Mouse (Mus musculus) ES-Bruce4 (cell line): ENCODE data around the gene Zkscan3. TPM values are rescaled to one million over a fixed set of nuclear protein-coding genes. Genes with fewer than 3 reads are reported as not detected.

Source experiments
- H3K27ac ChIP-seq: 2 replicates; pipeline ENCODE4 v1.5.1; 2012; ENCODE audit warnings: low read length, inconsistent platforms; ENCODE audit not compliant: insufficient read depth
- H3K27me3 ChIP-seq: 2 replicates; pipeline ENCODE4 v1.6.1; 2012; ENCODE audit warnings: mild to moderate bottlenecking, low read length, inconsistent platforms; ENCODE audit not compliant: control insufficient read depth, poor library complexity, insufficient read depth, severe bottlenecking
- H3K36me3 ChIP-seq: 2 replicates; pipeline ENCODE4 v1.6.1; 2012; ENCODE audit warnings: inconsistent platforms, mild to moderate bottlenecking, low read length, moderate library complexity; ENCODE audit not compliant: control insufficient read depth, poor library complexity, insufficient read depth, severe bottlenecking
- H3K4me1 ChIP-seq: one replicate; pipeline ENCODE4 v1.8.1; 2011; ENCODE audit warnings: low read length; ENCODE audit not compliant: control insufficient read depth, insufficient read depth
- H3K4me3 ChIP-seq: 2 replicates; pipeline ENCODE4 v1.5.1; 2011; ENCODE audit warnings: low read depth, mild to moderate bottlenecking, low read length
- H3K9ac ChIP-seq: 2 replicates; pipeline ENCODE4 v1.6.1; 2012; ENCODE audit warnings: low read depth, mild to moderate bottlenecking, inconsistent platforms; ENCODE audit not compliant: poor library complexity, severe bottlenecking
- H3K9me3 ChIP-seq: replicated peaks from 2 replicates; pipeline ENCODE4 v1.6.1; 2012; ENCODE audit warnings: mild to moderate bottlenecking, low read length, inconsistent platforms; ENCODE audit not compliant: control insufficient read depth, poor library complexity, insufficient read depth, severe bottlenecking
- CTCF ChIP-seq: IDR thresholded peaks from one replicate; pipeline ENCODE4 v1.8.1; 2011; ENCODE audit warnings: low read depth, low read length
- EP300 ChIP-seq: IDR thresholded peaks from 2 replicates; pipeline ENCODE4 v1.6.1; 2011; ENCODE audit warnings: low read depth, low read length; ENCODE audit not compliant: insufficient read depth
- POLR2A ChIP-seq: IDR thresholded peaks from one replicate; pipeline ENCODE4 v1.8.1; 2011; ENCODE audit warnings: low read length; ENCODE audit not compliant: insufficient read depth
- polyA plus RNA-seq: library from polyadenylated mRNA; stranded (reverse); fragments of >200 nt; gene quantifications from 2 replicates; pipeline ENCODE4 v1.2.4, GENCODE M21; 2011; ENCODE audit warnings: low read depth; ENCODE audit not compliant: missing spikeins, insufficient read depth, insufficient read length

The Zkscan3 gene
- 38.5 and 40.1 TPM in 2 replicates for polyA plus RNA-seq

GRCm38 (mm10) chr13:21402287-21402846 is at the start of gene Zkscan3:
TSS of gene Zkscan3 (minus strand) at chr13:21402755.
- Histone ChIP-seq H3K4me1 (no peaks in the 10 kb centered on the region), H3K9me3 (no peaks in the 10 kb centered on the region), H3K36me3 (peaks cover 5% of the 10 kb centered on the region; the same call in 1 of the 2 replicates), H3K27ac (no peak within 1 kb of the TSS), H3K4me3 (peak within 1 kb of the TSS; percentile 100), H3K9ac (peak within 1 kb of the TSS; percentile 88), H3K27me3 (no peaks in the 10 kb centered on the region)
- TF ChIP-seq POLR2A (peak; percentile 20), CTCF (no peak), EP300 (no peak)

DNA sequence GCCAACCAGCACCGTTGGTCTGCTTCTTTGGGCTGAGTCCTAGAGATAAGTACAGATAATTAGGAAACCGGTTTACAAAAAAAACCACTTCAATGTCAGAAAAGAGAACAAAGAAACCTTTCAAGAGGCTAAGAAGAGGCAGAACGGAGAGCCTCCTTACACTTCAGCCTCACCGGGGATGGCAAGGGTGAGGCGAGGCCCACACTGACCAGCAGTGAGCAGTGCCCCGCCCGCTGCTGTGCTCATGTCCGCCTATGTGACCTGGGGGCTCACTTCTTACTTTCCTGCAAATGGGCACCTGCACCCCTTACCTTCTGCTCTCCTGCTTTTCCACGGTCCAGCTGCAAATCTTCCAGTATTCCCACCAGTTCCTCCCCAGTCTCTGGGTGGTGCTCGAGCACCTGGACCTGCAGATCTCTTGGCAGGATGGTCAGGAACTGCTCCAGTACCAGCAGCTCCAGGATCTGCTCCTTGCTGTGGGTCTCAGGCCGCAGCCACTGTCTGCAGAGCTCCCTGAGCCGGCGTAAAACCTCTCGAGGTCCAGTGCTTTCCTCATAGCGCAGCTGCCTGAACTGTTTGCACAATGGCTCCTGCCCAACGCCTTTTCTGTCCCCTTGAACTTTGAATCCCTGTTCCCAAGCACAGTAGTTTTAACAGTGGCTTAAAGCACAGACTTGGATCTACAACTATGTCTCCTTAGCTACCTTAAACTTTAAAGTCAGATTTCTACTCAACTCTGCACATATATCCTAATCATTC is 45.5 kb upstream of the Zkscan3 start:
- H3K27ac ChIP-seq: no peak overlapping the region
- no peak overlapping the region for H3K9ac ChIP-seq
- no peaks in the 10 kb centered on the region for H3K27me3 ChIP-seq
- no peak for TF ChIP-seq CTCF
- no peak for TF ChIP-seq EP300
- no peak for TF ChIP-seq POLR2A
- no peak overlapping the region for H3K4me3 ChIP-seq
- no peaks in the 10 kb centered on the region for H3K4me1 ChIP-seq
- peaks cover 41% of the 10 kb centered on the region for H3K36me3 ChIP-seq
- no peaks in the 10 kb centered on the region for H3K9me3 ChIP-seq

- no peaks in the 10 kb centered on the region for H3K4me1 ChIP-seq
- no peak overlapping the region for H3K4me3 ChIP-seq
- H3K27ac ChIP-seq: no peak overlapping the region
- no peak for TF ChIP-seq POLR2A
- no peak for TF ChIP-seq CTCF
- no peak for TF ChIP-seq EP300
- no peaks in the 10 kb centered on the region for H3K9me3 ChIP-seq
- H3K9ac ChIP-seq: no peak overlapping the region
- H3K36me3 ChIP-seq: peaks cover 41% of the 10 kb centered on the region
- H3K27me3 ChIP-seq: no peaks in the 10 kb centered on the region
Observed at GRCm38 (mm10) chr13:21446796-21447195, 44.2 kb upstream of the Zkscan3 start.

- TF ChIP-seq POLR2A (no peak), CTCF (no peak), EP300 (no peak)
Observed at GRCm38 (mm10) chr13:21441207-21441572, 38.6 kb upstream of the Zkscan3 start.

GRCm38 (mm10) chr13:21440503-21441206 is 38.1 kb upstream of the Zkscan3 start, which contains the start of gene Pgbd1:
TSS of gene Pgbd1 (minus strand) at chr13:21441058.
- H3K36me3 ChIP-seq: peaks cover 17% of the 10 kb centered on the region
- TF ChIP-seq EP300 (no peak), CTCF (peak; percentile 12), POLR2A (no peak)
- no peaks in the 10 kb centered on the region for H3K9me3 ChIP-seq
- H3K4me1 ChIP-seq: no peaks in the 10 kb centered on the region
- peak within 1 kb of the TSS; percentile 54 for H3K9ac ChIP-seq
- H3K4me3 ChIP-seq: peak within 1 kb of the TSS; percentile 77
- H3K27ac ChIP-seq: no peak within 1 kb of the TSS
- no peaks in the 10 kb centered on the region for H3K27me3 ChIP-seq

More at GRCm38 (mm10) chr13:21441207-21441572, 38.6 kb upstream of the Zkscan3 start:
- Histone ChIP-seq H3K9me3 (no peaks in the 10 kb centered on the region), H3K4me1 (no peaks in the 10 kb centered on the region), H3K4me3 (peak overlapping the region; percentile 77), H3K36me3 (peaks cover 22% of the 10 kb centered on the region), H3K27me3 (no peaks in the 10 kb centered on the region), H3K27ac (no peak overlapping the region), H3K9ac (peak overlapping the region; percentile 54)
